Mouse (Mus musculus) bone marrow, adult 2 months (tissue): ENCODE measurements at regions not wholly inside any gene's neighbourhood (a gene's known extent, or its start where the extent isn't known, plus 50 kb on each side); places are given as distances from the start of the nearest gene placed in this dataset.
"Not testable (repeated sequence)": the region's sequence is repeated elsewhere in the genome, so short reads cannot be mapped to it uniquely, and the experiment has no call there.

ENCODE experiments used
- CTCF ChIP-seq: fragments of 200-500 bp; IDR thresholded peaks from 2 replicates; pipeline ENCODE4 v1.5.1; 2011; ENCODE audit warnings: low read length, control low read depth; ENCODE audit not compliant: control insufficient read depth, insufficient read depth
- POLR2A ChIP-seq: fragments of 200-500 bp; IDR thresholded peaks from 2 replicates; pipeline ENCODE4 v1.6.1; 2011; ENCODE audit warnings: low read depth, mild to moderate bottlenecking, control low read depth, low read length, borderline replicate concordance; ENCODE audit not compliant: control insufficient read depth

- not testable (repeated sequence) for TF ChIP-seq POLR2A, CTCF
These were observed 324.1 kb downstream of the Gxylt1 start for GRCm38 (mm10) chr15:92950912-92951311.
